Mouse (Mus musculus) splenic B cell, adult 2 months (primary cell): ENCODE measurements at regions not wholly inside any gene's neighbourhood (a gene's known extent, or its start where the extent isn't known, plus 50 kb on each side); places are given as distances from the start of the nearest gene placed in this dataset.

Source experiments
- DNase-seq: peaks from one replicate; pipeline ENCODE4 v3.0.0-alpha.2; 2011; ENCODE audit warnings: low read depth, low spot score
- H3K27me3 ChIP-seq: 2 replicates; pipeline ENCODE4 v1.6.1; 2012; ENCODE audit warnings: mild to moderate bottlenecking, low read length, moderate library complexity, mixed read lengths; ENCODE audit not compliant: control insufficient read depth, poor library complexity, insufficient read depth, severe bottlenecking
- H3K36me3 ChIP-seq: 2 replicates; pipeline ENCODE4 v1.6.1; 2012; ENCODE audit warnings: mild to moderate bottlenecking, low read length, moderate library complexity, mixed read lengths; ENCODE audit not compliant: control insufficient read depth, poor library complexity, insufficient read depth, severe bottlenecking

DNA sequence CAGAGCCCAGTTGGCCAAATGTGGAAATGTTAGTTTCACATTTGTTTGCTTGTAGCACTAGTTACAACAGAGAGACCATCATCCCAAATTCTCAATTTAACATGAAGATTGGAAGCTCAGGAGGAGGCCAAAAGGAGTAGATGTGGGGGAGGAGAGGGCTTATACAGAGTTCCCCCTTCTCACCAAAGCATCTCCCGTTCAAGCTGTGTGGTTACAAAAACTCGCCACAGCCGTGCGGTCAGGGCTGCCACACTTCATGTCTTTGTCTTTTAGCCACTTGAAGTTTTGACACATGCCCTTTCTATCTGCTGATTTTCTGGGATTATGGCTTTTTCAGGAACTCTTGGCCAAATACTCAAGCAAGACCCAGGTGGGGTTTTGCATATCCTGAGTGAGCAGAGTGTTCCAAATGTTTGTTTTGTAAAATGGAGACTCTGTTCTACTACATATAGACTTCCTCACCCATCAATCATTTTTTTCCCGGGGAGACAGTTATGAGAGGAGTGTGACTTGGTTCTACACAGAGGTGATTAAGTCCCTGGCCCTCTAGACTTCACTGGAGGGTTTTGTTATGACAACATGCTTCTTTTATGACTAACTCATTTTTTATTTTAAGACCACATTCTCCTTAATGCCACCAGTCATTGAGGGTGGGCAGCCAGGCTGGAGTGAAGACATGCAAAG lies 605.4 kb upstream of the Sall1 start:
- Histone ChIP-seq H3K36me3 (no peaks in the 10 kb centered on the region), H3K27me3 (no peaks in the 10 kb centered on the region)
- no peak for DNase-seq

DNA sequence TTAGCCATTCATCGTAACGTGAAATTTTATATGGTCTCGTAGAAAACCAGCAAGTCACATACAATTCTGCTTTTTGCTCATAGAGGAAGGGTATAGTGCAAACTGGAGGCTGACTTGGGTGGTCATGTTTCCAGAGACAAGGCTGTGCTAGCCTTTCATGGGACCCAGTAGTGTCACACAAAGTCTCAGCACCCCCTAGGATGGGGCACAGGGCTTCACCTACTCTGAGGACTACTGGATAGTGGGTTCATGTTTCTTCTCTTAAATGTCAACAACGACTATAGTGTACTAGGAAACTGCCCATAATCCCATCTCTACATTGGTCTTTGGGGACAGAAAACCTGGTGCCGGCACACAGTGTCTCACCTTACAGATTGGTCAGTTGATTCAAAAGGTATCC lies 603.0 kb upstream of the Sall1 start:
- Histone ChIP-seq H3K36me3 (no peaks in the 10 kb centered on the region), H3K27me3 (no peaks in the 10 kb centered on the region)
- DNase-seq: no peak

DNA sequence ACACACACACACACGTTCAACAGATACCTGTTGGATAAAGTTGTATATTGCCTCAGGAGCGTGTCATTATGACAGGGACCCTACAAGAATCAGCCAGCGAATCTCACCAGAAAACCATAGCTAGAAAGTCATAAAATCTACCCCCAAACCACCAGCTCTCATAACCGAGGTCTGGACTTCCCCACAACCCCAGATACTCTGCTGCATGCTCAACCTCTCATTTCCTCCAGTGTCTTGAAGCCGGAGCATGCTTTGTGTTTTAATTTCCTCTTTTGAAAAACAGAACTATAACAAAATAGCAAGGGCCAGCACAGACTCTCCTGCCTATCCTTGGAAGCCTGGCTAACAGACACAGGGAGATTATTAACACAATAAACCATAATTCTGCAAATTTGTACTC lies 597.4 kb upstream of the Sall1 start:
- no peak for DNase-seq
- H3K36me3 ChIP-seq: no peaks in the 10 kb centered on the region
- no peaks in the 10 kb centered on the region for H3K27me3 ChIP-seq

DNA sequence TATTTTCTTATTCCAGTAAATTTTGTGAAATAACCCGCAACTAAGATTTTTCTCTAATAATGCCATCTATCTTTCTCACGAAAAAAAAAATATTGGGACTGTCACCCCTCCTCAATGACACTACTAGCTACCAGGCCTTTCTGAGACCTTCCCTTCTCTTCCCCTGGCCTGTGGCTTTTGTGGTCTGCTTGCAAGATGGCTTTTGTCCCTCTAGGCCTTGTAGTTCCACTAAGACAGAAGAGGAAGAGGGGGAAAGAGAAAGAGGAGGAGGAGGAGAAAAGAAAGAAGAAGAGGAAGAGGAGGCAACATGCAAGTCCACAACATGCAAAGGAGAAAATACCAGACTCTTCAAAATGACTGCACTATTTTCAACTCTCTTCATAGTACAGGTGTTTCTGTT lies 590.9 kb upstream of the Sall1 start:
- H3K36me3 ChIP-seq: no peaks in the 10 kb centered on the region
- DNase-seq: no peak
- H3K27me3 ChIP-seq: no peaks in the 10 kb centered on the region

DNA sequence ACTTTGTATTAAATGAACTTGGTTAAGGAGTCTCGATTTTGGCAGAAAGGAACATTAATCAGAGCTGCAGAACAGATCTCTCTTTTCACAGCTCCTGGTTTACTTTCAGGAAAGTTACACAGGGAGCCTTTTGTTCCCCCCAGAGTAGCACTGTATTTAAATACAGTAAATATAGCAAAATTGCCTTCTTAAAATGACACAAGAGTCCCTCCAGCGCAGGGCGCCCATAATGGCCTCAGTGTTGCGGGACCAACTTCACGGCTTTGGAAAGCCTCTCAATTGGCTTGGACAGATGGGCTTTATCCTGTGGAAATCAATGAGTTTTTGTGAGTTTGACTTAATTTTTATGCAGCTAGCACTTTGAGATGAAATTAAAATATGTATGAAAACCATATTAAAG lies 588.3 kb upstream of the Sall1 start:
- no peaks in the 10 kb centered on the region for H3K36me3 ChIP-seq
- no peaks in the 10 kb centered on the region for H3K27me3 ChIP-seq
- no peak for DNase-seq

DNA sequence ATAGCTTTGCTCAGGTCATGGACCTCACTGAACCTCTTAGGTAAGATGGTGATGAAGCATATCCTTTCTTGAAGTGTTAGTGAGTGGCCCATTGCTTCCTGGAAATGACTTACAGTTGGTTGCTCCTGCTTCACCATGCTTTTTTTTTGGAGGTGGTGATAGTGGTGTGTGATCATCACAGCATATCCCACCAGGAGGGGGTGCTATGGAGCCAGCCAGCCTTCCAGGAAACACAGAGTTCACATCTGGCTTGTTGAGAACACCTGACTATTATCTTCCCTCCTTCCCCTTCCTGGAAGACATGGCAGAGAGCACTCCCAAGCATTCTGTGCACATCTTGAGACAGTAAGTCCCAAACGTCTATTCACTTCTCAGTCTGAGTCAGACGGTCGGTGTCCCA lies 586.6 kb upstream of the Sall1 start:
- Histone ChIP-seq H3K27me3 (no peaks in the 10 kb centered on the region), H3K36me3 (no peaks in the 10 kb centered on the region)
- DNase-seq: no peak

DNA sequence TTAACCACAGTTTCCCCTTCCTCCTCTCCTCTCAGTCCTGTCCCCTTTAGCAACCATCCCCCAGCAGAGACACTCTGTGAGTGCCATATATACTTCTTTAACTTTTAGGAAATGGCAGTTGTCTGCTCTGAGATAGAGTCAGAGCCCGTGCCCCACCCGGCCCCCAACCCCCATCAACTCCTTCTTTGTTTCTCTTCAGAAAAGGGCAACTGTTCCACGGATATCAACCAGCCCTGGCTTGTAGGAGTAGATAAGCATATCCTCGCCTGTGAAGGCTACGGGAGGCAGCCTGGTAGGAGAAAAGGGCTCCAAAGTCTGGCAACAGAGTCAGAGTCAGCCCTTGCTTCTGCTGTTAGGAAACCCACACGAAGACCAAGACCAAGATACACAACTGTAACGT lies 574.1 kb upstream of the Sall1 start:
- DNase-seq: no peak
- Histone ChIP-seq H3K36me3 (no peaks in the 10 kb centered on the region), H3K27me3 (no peaks in the 10 kb centered on the region)

DNA sequence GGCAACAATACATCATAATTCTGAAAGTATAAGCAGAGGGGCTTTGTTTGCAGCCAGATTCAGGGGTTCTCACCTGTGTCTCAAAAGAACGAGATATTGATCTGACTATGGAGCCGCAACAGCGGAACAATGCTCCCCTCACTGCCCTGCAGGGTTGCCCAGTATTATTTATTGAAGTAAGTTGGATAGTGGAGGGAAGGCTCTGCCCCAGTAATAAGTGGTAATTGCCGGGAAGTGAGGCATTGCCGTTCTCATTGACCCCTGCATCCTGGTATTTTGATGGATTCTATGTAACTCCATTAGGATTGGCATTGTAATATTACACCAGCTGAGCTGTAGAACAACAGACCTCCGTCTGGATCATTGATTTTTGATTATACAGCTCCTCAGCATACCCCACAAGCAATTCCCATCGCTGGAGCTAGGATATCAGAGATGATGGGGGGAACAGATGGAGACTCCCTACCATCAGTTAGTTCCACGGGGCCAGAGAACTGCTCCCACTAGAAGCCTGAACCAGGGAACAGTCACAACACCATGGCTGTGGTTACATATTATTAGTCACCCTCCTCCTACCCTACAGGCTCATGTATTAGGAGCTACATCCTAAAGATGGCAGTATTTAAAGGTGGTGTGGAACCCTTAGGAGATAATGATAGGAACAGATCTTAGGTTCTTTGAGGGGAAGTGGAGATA lies 572.0 kb upstream of the Sall1 start:
- H3K27me3 ChIP-seq: no peaks in the 10 kb centered on the region
- no peak for DNase-seq
- H3K36me3 ChIP-seq: no peaks in the 10 kb centered on the region

DNA sequence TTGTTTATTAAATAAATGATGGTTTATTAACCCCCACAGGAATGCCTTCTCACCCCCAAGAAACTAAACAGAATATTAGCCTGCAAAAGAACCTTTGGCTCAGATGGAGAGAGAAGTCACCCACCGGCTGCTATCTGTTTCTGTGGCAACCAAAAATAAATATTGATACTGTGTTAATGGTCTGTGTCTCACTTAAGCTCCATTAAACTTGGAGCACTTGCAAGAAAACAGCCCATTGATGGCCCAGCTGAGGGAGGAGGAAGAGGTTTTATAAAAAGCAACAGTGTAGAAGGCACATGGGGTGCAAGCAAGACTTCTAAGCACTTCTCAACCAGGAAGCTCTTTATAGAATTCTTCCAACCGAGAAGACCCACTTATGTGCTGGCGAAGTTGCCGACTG lies 565.1 kb upstream of the Sall1 start:
- no peaks in the 10 kb centered on the region for H3K27me3 ChIP-seq
- no peaks in the 10 kb centered on the region for H3K36me3 ChIP-seq
- DNase-seq: no peak

DNA sequence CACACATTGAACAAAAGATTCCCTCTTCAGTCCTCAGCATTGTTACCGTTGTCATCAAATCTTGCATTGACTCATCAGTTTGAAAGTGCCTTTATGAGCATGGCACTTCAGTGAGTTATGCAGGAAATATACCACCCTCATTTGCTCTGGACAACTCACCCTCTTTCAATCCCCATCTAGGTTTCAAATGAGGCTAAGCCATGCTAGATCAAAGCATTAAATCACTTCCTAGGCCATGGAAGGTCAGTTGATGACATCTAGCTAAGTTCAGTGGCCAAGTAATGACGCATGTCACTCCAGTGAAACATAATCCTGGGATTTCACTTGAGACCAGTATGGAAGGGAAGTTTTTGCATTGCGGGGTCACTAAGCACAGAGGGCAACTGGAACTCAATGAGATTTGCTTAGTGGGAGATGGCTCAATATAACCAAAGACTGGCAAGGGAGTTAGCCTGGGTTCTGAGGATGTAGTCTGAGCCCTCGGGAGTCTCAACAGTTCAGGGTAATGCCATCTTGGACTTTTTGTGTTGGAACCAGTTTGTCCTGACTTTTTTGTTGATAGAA lies 562.0 kb upstream of the Sall1 start:
- DNase-seq: no peak
- Histone ChIP-seq H3K36me3 (no peaks in the 10 kb centered on the region), H3K27me3 (no peaks in the 10 kb centered on the region)

DNA sequence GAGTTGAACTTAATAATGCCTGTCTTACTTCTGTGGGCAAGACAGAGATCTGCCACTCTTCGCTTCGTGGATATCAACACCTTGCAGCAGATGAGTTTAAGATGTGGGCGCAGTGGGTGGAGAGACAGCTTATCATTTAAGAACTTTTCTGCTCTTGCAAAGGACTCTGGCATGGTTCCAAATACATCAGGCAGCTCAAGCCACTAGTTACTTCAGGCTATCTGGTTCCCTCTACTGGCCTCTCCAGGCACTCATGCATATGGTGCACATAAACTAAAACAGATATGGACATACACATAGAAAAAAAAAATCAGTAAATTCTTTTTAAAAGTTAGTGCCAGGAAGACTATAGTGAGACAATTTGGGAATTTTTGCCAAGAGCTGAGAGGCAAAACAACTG lies 560.5 kb upstream of the Sall1 start:
- H3K36me3 ChIP-seq: no peaks in the 10 kb centered on the region
- DNase-seq: no peak
- no peaks in the 10 kb centered on the region for H3K27me3 ChIP-seq

DNA sequence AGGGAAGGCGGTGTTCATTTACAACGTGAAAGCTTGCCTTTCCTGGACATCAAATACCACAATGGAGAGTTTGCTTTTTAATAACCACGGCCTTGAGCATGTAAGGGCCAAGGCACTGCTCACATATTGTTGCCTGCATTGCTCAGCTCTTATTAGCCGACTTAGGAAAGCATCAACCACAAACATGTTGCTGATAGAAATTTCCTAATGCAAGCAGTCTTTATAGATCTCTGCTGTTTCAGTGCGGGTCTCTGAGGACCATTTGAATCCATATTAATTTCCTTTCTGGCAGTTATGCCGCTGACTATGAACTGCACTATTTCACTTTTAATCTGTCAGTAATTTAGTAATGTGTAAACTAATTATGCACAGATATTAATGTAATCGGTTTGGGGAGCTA lies 552.4 kb upstream of the Sall1 start:
- no peaks in the 10 kb centered on the region for H3K27me3 ChIP-seq
- H3K36me3 ChIP-seq: no peaks in the 10 kb centered on the region
- no peak for DNase-seq

DNA sequence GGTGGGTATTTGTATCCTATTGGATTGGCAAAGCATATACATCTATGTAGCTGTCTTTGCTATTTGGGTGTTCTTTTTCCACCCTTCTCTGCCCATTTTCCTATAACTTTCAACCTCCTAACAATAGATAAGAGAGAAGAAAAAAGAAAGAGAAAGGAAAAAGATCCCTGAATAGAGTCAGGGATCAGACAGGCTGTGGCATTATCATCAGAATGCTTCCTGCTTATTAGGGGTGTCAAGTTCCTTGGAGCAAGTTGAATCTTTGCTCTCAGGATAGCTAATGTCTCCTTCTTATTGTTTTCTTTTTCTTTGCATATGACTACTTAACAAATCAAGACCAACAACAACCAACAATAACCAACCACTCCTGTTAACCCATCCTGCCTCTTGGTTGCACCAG lies 539.1 kb upstream of the Sall1 start:
- no peaks in the 10 kb centered on the region for H3K27me3 ChIP-seq
- DNase-seq: no peak
- H3K36me3 ChIP-seq: no peaks in the 10 kb centered on the region

DNA sequence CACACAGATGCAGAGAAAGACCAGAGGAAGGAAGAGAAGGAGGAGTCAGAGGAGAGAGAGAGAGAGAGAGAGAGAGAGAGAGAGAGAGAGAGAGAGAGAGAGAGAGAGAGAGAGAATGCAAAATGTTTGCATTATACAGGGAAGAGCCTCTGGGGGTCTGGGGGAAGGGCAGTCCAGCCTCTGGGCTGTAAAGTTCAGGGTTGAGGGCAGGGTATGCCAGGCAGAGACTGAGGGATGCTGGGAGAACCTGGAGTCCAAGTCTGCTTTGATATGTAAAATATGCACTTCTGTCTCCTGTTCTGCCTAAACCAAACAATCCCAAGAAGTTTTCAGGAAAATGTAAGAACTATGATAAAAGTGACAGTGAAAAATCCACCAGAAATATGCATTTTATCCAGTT lies 538.6 kb upstream of the Sall1 start:
- DNase-seq: no peak
- Histone ChIP-seq H3K27me3 (no peaks in the 10 kb centered on the region), H3K36me3 (no peaks in the 10 kb centered on the region)

DNA sequence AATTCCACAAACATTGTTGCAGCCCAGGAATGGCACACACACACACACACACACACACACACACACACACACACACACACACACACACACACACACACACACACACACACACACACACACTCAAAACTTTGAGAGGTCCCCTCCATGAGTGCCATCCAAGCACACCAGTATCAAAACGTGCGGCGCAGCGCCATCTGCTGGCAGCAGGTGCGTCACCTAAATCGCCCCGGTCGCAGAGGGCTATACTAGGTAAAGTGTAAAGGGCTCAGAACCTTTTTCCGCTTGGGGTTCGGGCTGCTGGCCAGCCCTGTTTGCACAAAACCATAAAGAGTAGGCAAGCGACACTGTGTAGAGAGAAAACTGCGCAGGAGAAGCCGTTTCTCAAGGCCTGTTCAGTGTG lies 527.9 kb upstream of the Sall1 start:
- H3K36me3 ChIP-seq: no peaks in the 10 kb centered on the region
- no peaks in the 10 kb centered on the region for H3K27me3 ChIP-seq
- no peak for DNase-seq
